Mouse (Mus musculus) small intestine, adult 2 months (tissue): ENCODE results near the gene Spsb1.

ENCODE experiments used
- CTCF ChIP-seq: fragments of 200-500 bp; IDR thresholded peaks from 2 replicates; pipeline ENCODE4 v1.5.1; 2012; ENCODE audit warnings: low read depth, mild to moderate bottlenecking, control low read depth, inconsistent platforms, low read length, moderate library complexity, mixed read lengths; ENCODE audit not compliant: insufficient replicate concordance, insufficient read length; ENCODE audit errors: extremely low read depth
- POLR2A ChIP-seq: fragments of 200-500 bp; IDR thresholded peaks from 2 replicates; pipeline ENCODE4 v1.6.1; 2012; ENCODE audit warnings: low read depth, mild to moderate bottlenecking, control low read depth, inconsistent platforms, low read length, moderate library complexity

GRCm38 (mm10) chr4:149864395-149864794 lies 90.4 kb downstream of the Spsb1 start:
- TF ChIP-seq POLR2A (no peak), CTCF (no peak)
